Mouse (Mus musculus) C2C12 (cell line): ENCODE data around the gene Hirip3. TPM values are rescaled to one million over a fixed set of nuclear protein-coding genes. Genes with fewer than 3 reads are reported as not detected.
A peak's percentile ranks its signal among the peaks of the same experiment; 100 is the strongest.

ENCODE experiments used
- H3K27me3 ChIP-seq: one replicate; pipeline ENCODE4 v1.6.1; 2011; ENCODE audit not compliant: control insufficient read depth, insufficient read depth, insufficient read length
- H3K36me3 ChIP-seq: one replicate; pipeline ENCODE4 v1.6.1; 2011; ENCODE audit not compliant: control insufficient read depth, insufficient read depth
- H3K4me3 ChIP-seq: one replicate; pipeline ENCODE4 v1.5.1; 2011; ENCODE audit warnings: mild to moderate bottlenecking, control low read depth; ENCODE audit not compliant: poor library complexity, insufficient read depth, severe bottlenecking
- H3K79me2 ChIP-seq: one replicate; pipeline ENCODE4 v1.6.1; 2011; ENCODE audit not compliant: control insufficient read depth, insufficient read depth
- H3K79me3 ChIP-seq: one replicate; pipeline ENCODE4 v1.6.1; 2011; ENCODE audit warnings: low read depth, control low read depth
- H3ac ChIP-seq: one replicate; pipeline ENCODE3; 2011; ENCODE audit warnings: low read depth; ENCODE audit not compliant: control insufficient read depth, insufficient read length
- CEBPB ChIP-seq: IDR thresholded peaks from one replicate; pipeline ENCODE4 v1.6.1; 2011; ENCODE audit warnings: low read depth, mild to moderate bottlenecking, control low read depth, moderate library complexity
- CTCF ChIP-seq: IDR thresholded peaks from one replicate; pipeline ENCODE4 v1.5.1; 2011; ENCODE audit not compliant: control insufficient read depth, insufficient read depth, insufficient read length
- FOSL1 ChIP-seq: IDR thresholded peaks from one replicate; pipeline ENCODE4 v1.8.0; 2011; ENCODE audit warnings: mild to moderate bottlenecking, low read length; ENCODE audit not compliant: poor library complexity, insufficient read depth, severe bottlenecking
- MAX ChIP-seq: IDR thresholded peaks from one replicate; pipeline ENCODE4 v1.6.1; 2011; ENCODE audit warnings: mild to moderate bottlenecking, control low read depth
- MYOD1 ChIP-seq: IDR thresholded peaks from one replicate; pipeline ENCODE4 v1.6.1; 2011; ENCODE audit warnings: low read depth; ENCODE audit not compliant: control insufficient read depth, insufficient read length
- MYOG ChIP-seq: IDR thresholded peaks from one replicate; pipeline ENCODE4 v1.6.1; 2011; ENCODE audit not compliant: control insufficient read depth, insufficient read length; ENCODE audit errors: extremely low read depth
- USF1 ChIP-seq: IDR thresholded peaks from one replicate; pipeline ENCODE4 v1.6.1; 2011; ENCODE audit warnings: low read depth, mild to moderate bottlenecking, control low read depth, moderate library complexity
- polyA plus RNA-seq: library from polyadenylated mRNA; unstranded; fragments of >200 nt; fragmentation: generic; extraction: Trizol; gene quantifications from one replicate; pipeline ENCODE4 v1.2.1, GENCODE M21; 2012; ENCODE audit warnings: missing spikeins

Gene Hirip3
- polyA plus RNA-seq, 1 experiment: 53.9 TPM

DNA sequence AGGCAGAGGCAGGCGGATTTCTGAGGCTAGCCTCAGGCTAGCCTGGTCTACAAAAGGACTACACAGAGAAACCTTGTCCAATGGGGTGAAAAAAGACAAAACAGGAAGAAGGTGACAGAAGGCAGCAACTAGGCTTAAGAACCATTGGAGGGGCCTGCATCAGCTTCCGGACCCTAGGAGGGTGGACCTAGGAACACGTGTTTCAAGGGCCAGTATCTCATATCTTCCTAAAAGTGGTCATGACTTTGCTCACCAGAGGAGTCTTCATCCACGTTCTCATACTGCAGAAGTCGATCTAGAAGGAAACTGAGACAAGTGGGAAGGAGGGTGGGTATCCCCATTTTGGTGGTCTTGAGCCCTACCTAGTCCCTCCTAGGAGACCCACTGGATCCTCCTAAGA is 785 bp upstream of the Hirip3 start:
- H3K79me2 ChIP-seq: peaks cover 43% of the 10 kb centered on the region

GRCm38 (mm10) chr7:126862147-126862784 is 494 bp downstream of the Hirip3 start, which contains the start of gene Ino80e:
Gene Ino80e, minus strand, starts transcription at chr7:126862377.
- Histone ChIP-seq H3K36me3 (peaks cover 52% of the 10 kb centered on the region), H3K79me2 (peaks cover 43% of the 10 kb centered on the region), H3K27me3 (no peaks in the 10 kb centered on the region), H3K79me3 (peaks cover 23% of the 10 kb centered on the region), H3ac (peak within 1 kb of the TSS; percentile 86), H3K4me3 (peak within 1 kb of the TSS; percentile 64)
- TF ChIP-seq MAX (peak; percentile 70), CEBPB (no peak), CTCF (no peak), FOSL1 (no peak), USF1 (no peak), MYOD1 (no peak)

More for the DNA sequence above, 785 bp upstream of the Hirip3 start:
- TF ChIP-seq MYOG (no peak), MAX (no peak), USF1 (no peak), MYOD1 (no peak), CEBPB (no peak), FOSL1 (no peak), CTCF (no peak)
- Histone ChIP-seq H3K27me3 (no peaks in the 10 kb centered on the region), H3K79me3 (peaks cover 23% of the 10 kb centered on the region), H3K36me3 (peaks cover 55% of the 10 kb centered on the region), H3K4me3 (peak overlapping the region; percentile 64), H3ac (peak overlapping the region; percentile 86)

- no peak overlapping the region for H3K4me3 ChIP-seq
- H3ac ChIP-seq: peak overlapping the region; percentile 62
- H3K27me3 ChIP-seq: no peaks in the 10 kb centered on the region
- TF ChIP-seq CEBPB (no peak), CTCF (no peak), MYOD1 (no peak)
- peaks cover 20% of the 10 kb centered on the region for H3K79me3 ChIP-seq
- H3K79me2 ChIP-seq: peaks cover 43% of the 10 kb centered on the region
- peaks cover 51% of the 10 kb centered on the region for H3K36me3 ChIP-seq
Measured at GRCm38 (mm10) chr7:126863791-126864190, 2.0 kb downstream of the Hirip3 start.

GRCm38 (mm10) chr7:126867534-126867933 is 5.8 kb downstream of the Hirip3 start:
- H3K79me3 ChIP-seq: peaks cover 2% of the 10 kb centered on the region
- H3K79me2 ChIP-seq: peaks cover 12% of the 10 kb centered on the region
- no peaks in the 10 kb centered on the region for H3K27me3 ChIP-seq
- TF ChIP-seq USF1 (no peak), MAX (no peak), MYOG (no peak), CEBPB (no peak), CTCF (no peak)
- no peak overlapping the region for H3ac ChIP-seq
- H3K36me3 ChIP-seq: peaks cover 58% of the 10 kb centered on the region
- H3K4me3 ChIP-seq: no peak overlapping the region

GRCm38 (mm10) chr7:126868003-126868402 is 6.2 kb downstream of the Hirip3 start:
- Histone ChIP-seq H3ac (no peak overlapping the region), H3K36me3 (peaks cover 63% of the 10 kb centered on the region), H3K79me3 (peaks cover 2% of the 10 kb centered on the region), H3K79me2 (peaks cover 7% of the 10 kb centered on the region), H3K4me3 (no peak overlapping the region), H3K27me3 (no peaks in the 10 kb centered on the region)
- TF ChIP-seq USF1 (no peak), MAX (no peak), CTCF (no peak), MYOD1 (no peak), MYOG (no peak)

DNA sequence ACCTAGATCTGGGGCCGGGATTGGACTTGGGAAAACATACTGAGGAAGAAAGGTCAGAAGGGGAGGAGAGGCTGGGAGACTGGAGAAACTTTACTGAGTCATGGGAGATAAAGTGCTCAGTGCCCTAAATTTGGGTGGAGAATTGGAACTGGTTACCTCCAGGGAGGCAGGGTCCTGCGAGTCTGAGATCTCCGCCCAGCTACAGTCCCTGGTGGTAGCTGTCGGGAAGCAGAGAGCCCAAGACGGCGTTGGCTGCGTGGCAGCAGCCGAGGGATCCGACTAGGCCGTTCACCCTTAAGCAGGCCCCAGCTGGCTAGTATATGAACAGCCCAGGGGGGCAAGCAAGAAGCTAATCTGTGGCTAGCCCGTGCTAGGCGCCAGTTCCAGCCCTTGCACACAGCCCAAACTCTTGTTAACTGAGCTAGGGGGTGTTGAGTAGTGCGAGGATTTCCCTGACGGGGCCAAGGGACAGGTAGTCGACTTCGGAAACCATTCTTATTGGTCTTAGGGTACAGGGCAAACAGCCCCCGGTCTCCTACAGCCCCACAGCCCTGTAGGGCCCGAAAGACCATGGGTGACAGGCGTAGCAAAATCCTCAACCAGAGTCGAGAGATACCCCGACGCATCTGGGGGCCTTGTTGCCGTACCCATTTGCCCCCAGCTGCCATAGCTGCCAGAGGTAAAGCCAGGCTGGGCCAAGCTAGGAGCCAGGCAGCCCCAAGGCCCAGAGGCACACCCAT is 8.2 kb downstream of the Hirip3 start:
- Histone ChIP-seq H3K4me3 (no peak overlapping the region), H3K36me3 (peaks cover 72% of the 10 kb centered on the region), H3K79me3 (no peaks in the 10 kb centered on the region), H3K79me2 (no peaks in the 10 kb centered on the region), H3K27me3 (no peaks in the 10 kb centered on the region), H3ac (no peak overlapping the region)
- TF ChIP-seq USF1 (no peak), MYOD1 (no peak), MYOG (no peak), CEBPB (no peak), MAX (no peak), CTCF (no peak), FOSL1 (no peak)
